Mouse (Mus musculus): ENCODE measurements around the gene Zfp27. TPM values are rescaled to one million over a fixed set of nuclear protein-coding genes. Genes with fewer than 3 reads are reported as not detected.
A peak's percentile ranks its signal among the peaks of the same experiment; 100 is the strongest.

The Zfp27 gene
- 12.6 and 14.2 TPM in 2 replicates for polyA plus RNA-seq (2015; fragmentation: Nextera tagmentation; extraction: Ambion mirVana)

- peak within 1 kb of the TSS; percentile 58 for H3K4me3 ChIP-seq (replicated peaks)
- H3K4me2 ChIP-seq, result peak within 1 kb of the TSS; percentile 63
- peak within 1 kb of the TSS; percentile 63 for H3K9ac ChIP-seq (replicated peaks)
- peaks cover 19% of the 10 kb centered on the region for H3K36me3 ChIP-seq
- no peaks in the 10 kb centered on the region for H3K9me3 ChIP-seq (replicated peaks)
- H3K27ac ChIP-seq (replicated peaks), result peak within 1 kb of the TSS; percentile 98
- H3K4me1 ChIP-seq, result peaks cover 32% of the 10 kb centered on the region
- H3K27me3 ChIP-seq (replicated peaks), result no peaks in the 10 kb centered on the region
- WGBS, result under 1% methylated on average over 22 of the region's 22 CpGs
- peak; percentile 91 for ATAC-seq (ENCODE audit: low FRiP score)
Measured at GRCm38 (mm10) chr7:29905966-29906681, at the start of gene Zfp27. Zfp27 (minus strand) TSS chr7:29906572.

- Histone ChIP-seq H3K27ac (replicated peaks) (0 out of 2 replicates have a peak overlapping the region, but pooled peaks have one; percentile 96), H3K9ac (replicated peaks) (no peak overlapping the region), H3K4me3 (replicated peaks) (peak overlapping the region; percentile 85; the same call in 1 of the 2 replicates), H3K9me3 (replicated peaks) (no peaks in the 10 kb centered on the region), H3K36me3 (peaks cover 11% of the 10 kb centered on the region), H3K27me3 (replicated peaks) (no peaks in the 10 kb centered on the region), H3K4me2 (peak overlapping the region; percentile 64; the same call in 1 of the 2 replicates), H3K4me1 (peaks cover 12% of the 10 kb centered on the region; the same call in 1 of the 2 replicates)
- 21% methylated on average over 4 of the region's 4 CpGs for WGBS
- no peak for ATAC-seq (ENCODE audit: low FRiP score)
Measured at GRCm38 (mm10) chr7:29954731-29955130, 48.4 kb upstream of the Zfp27 start.

- no peaks in the 10 kb centered on the region for H3K27me3 ChIP-seq (replicated peaks)
- no peaks in the 10 kb centered on the region for H3K9me3 ChIP-seq (replicated peaks)
- WGBS, result 1% methylated on average over 52 of the region's 52 CpGs
- H3K9ac ChIP-seq (replicated peaks), result peak within 1 kb of the TSS; percentile 95
- H3K4me3 ChIP-seq (replicated peaks), result peak within 1 kb of the TSS; percentile 85
- peak within 1 kb of the TSS; percentile 96 for H3K27ac ChIP-seq (replicated peaks)
- H3K4me2 ChIP-seq, result peak within 1 kb of the TSS; percentile 64
- H3K4me1 ChIP-seq, result peaks cover 12% of the 10 kb centered on the region; the same call in 1 of the 2 replicates
- ATAC-seq (ENCODE audit: low FRiP score), result peak; percentile 92
- H3K36me3 ChIP-seq, result peaks cover 17% of the 10 kb centered on the region
Measured at GRCm38 (mm10) chr7:29953513-29954401, 47.4 kb upstream of the Zfp27 start, which contains the start of gene Zfp74. Zfp74 (minus strand) TSS chr7:29954089.

- Histone ChIP-seq H3K27ac (replicated peaks) (peak overlapping the region; percentile 96), H3K9ac (replicated peaks) (peak overlapping the region; percentile 95), H3K4me2 (peak overlapping the region; percentile 64), H3K36me3 (peaks cover 21% of the 10 kb centered on the region), H3K4me3 (replicated peaks) (peak overlapping the region; percentile 85), H3K27me3 (replicated peaks) (no peaks in the 10 kb centered on the region), H3K4me1 (peaks cover 12% of the 10 kb centered on the region; the same call in 1 of the 2 replicates), H3K9me3 (replicated peaks) (no peaks in the 10 kb centered on the region)
- 26% methylated on average over 10 of the region's 10 CpGs for WGBS
- ATAC-seq (ENCODE audit: low FRiP score), result peak; percentile 2
Measured at GRCm38 (mm10) chr7:29953086-29953485, 46.7 kb upstream of the Zfp27 start.

- no peak overlapping the region for H3K4me3 ChIP-seq (replicated peaks)
- H3K27me3 ChIP-seq (replicated peaks), result no peaks in the 10 kb centered on the region
- no peaks in the 10 kb centered on the region for H3K4me1 ChIP-seq
- no peak for ATAC-seq (ENCODE audit: low FRiP score)
- H3K27ac ChIP-seq (replicated peaks), result no peak overlapping the region
- H3K4me2 ChIP-seq, result no peak overlapping the region
- WGBS, result 69% methylated on average over 2 of the region's 2 CpGs
- no peak overlapping the region for H3K9ac ChIP-seq (replicated peaks)
- peaks cover 31% of the 10 kb centered on the region for H3K36me3 ChIP-seq
- H3K9me3 ChIP-seq (replicated peaks), result no peaks in the 10 kb centered on the region
Measured at GRCm38 (mm10) chr7:29944201-29944600, 37.8 kb upstream of the Zfp27 start.

GRCm38 (mm10) chr7:29943720-29944119 is 37.3 kb upstream of the Zfp27 start:
- H3K36me3 ChIP-seq, result peaks cover 26% of the 10 kb centered on the region
- H3K27ac ChIP-seq (replicated peaks), result no peak overlapping the region
- no peaks in the 10 kb centered on the region for H3K27me3 ChIP-seq (replicated peaks)
- no peak overlapping the region for H3K4me2 ChIP-seq
- H3K9ac ChIP-seq (replicated peaks), result no peak overlapping the region
- H3K4me3 ChIP-seq (replicated peaks), result no peak overlapping the region
- ATAC-seq (ENCODE audit: low FRiP score), result no peak
- 68% methylated on average over 2 of the region's 2 CpGs for WGBS
- no peaks in the 10 kb centered on the region for H3K9me3 ChIP-seq (replicated peaks)
- no peaks in the 10 kb centered on the region for H3K4me1 ChIP-seq

GRCm38 (mm10) chr7:29942740-29943139 is 36.4 kb upstream of the Zfp27 start:
- Histone ChIP-seq H3K4me3 (replicated peaks) (no peak overlapping the region), H3K27ac (replicated peaks) (no peak overlapping the region), H3K9me3 (replicated peaks) (no peaks in the 10 kb centered on the region), H3K9ac (replicated peaks) (no peak overlapping the region), H3K27me3 (replicated peaks) (no peaks in the 10 kb centered on the region), H3K4me1 (no peaks in the 10 kb centered on the region), H3K4me2 (no peak overlapping the region), H3K36me3 (peaks cover 23% of the 10 kb centered on the region)
- no peak for ATAC-seq (ENCODE audit: low FRiP score)
- WGBS, result 42% methylated on average over 2 of the region's 2 CpGs

GRCm38 (mm10) chr7:29941027-29941426 is 34.7 kb upstream of the Zfp27 start:
- H3K4me2 ChIP-seq, result no peak overlapping the region
- H3K9me3 ChIP-seq (replicated peaks), result no peaks in the 10 kb centered on the region
- H3K27ac ChIP-seq (replicated peaks), result no peak overlapping the region
- H3K9ac ChIP-seq (replicated peaks), result no peak overlapping the region
- H3K36me3 ChIP-seq, result peaks cover 36% of the 10 kb centered on the region
- H3K27me3 ChIP-seq (replicated peaks), result no peaks in the 10 kb centered on the region
- H3K4me1 ChIP-seq, result no peaks in the 10 kb centered on the region
- 90% methylated on average over 11 of the region's 11 CpGs for WGBS
- H3K4me3 ChIP-seq (replicated peaks), result no peak overlapping the region
- no peak for ATAC-seq (ENCODE audit: low FRiP score)

GRCm38 (mm10) chr7:29938856-29939255 is 32.5 kb upstream of the Zfp27 start:
- WGBS, result 77% methylated on average over 6 of the region's 6 CpGs
- Histone ChIP-seq H3K9ac (replicated peaks) (no peak overlapping the region), H3K4me3 (replicated peaks) (no peak overlapping the region), H3K27ac (replicated peaks) (no peak overlapping the region), H3K36me3 (peaks cover 58% of the 10 kb centered on the region), H3K9me3 (replicated peaks) (no peaks in the 10 kb centered on the region), H3K4me1 (no peaks in the 10 kb centered on the region), H3K4me2 (no peak overlapping the region), H3K27me3 (replicated peaks) (no peaks in the 10 kb centered on the region)
- ATAC-seq (ENCODE audit: low FRiP score), result no peak

- Histone ChIP-seq H3K27me3 (replicated peaks) (no peaks in the 10 kb centered on the region), H3K4me3 (replicated peaks) (no peak overlapping the region), H3K36me3 (no peaks in the 10 kb centered on the region), H3K4me1 (no peaks in the 10 kb centered on the region), H3K9me3 (replicated peaks) (no peaks in the 10 kb centered on the region), H3K4me2 (no peak overlapping the region), H3K9ac (replicated peaks) (no peak overlapping the region), H3K27ac (replicated peaks) (no peak overlapping the region)
- no peak for ATAC-seq (ENCODE audit: low FRiP score)
- 69% methylated on average over 2 of the region's 2 CpGs for WGBS
Measured at GRCm38 (mm10) chr7:29922780-29923179, 16.4 kb upstream of the Zfp27 start.

- no peak for ATAC-seq (ENCODE audit: low FRiP score)
- Histone ChIP-seq H3K4me3 (replicated peaks) (no peak overlapping the region), H3K27me3 (replicated peaks) (no peaks in the 10 kb centered on the region), H3K9ac (replicated peaks) (no peak overlapping the region), H3K9me3 (replicated peaks) (no peaks in the 10 kb centered on the region), H3K36me3 (peaks cover 10% of the 10 kb centered on the region), H3K4me1 (no peaks in the 10 kb centered on the region), H3K27ac (replicated peaks) (no peak overlapping the region), H3K4me2 (no peak overlapping the region)
- WGBS, result 86% methylated on average over 6 of the region's 6 CpGs
Measured at GRCm38 (mm10) chr7:29921439-29922093, 15.2 kb upstream of the Zfp27 start.
